Mouse (Mus musculus) hindbrain, postnatal 0 days (tissue): Measurements from ENCODE around the gene Ccnk. TPM values are rescaled to one million over a fixed set of nuclear protein-coding genes. Genes with fewer than 3 reads are reported as not detected.

Experiments
- ATAC-seq: fragments of 200-750 bp; cut with Nextera tagmentation; 2 replicates; pipeline ENCODE4 v1.8.0; 2017; ENCODE audit warnings: mild to moderate bottlenecking, moderate TSS enrichment, moderate library complexity
- DNase-seq: peaks from one replicate; pipeline ENCODE4 v3.0.0-alpha.2; 2015; ENCODE audit warnings: low spot score
- H3K27ac ChIP-seq: fragments of 300-500 bp; sonication (generic); 2 replicates; pipeline ENCODE4 v1.5.1; 2014; ENCODE audit warnings: mild to moderate bottlenecking
- H3K27me3 ChIP-seq: fragments of 300-500 bp; sonication (generic); 2 replicates; pipeline ENCODE4 v1.6.1; 2014; ENCODE audit warnings: low read length, mixed read lengths; ENCODE audit not compliant: insufficient read depth
- H3K36me3 ChIP-seq: fragments of 300-500 bp; sonication (generic); 2 replicates; pipeline ENCODE4 v1.6.1; 2014; ENCODE audit warnings: low read length, mixed read lengths; ENCODE audit not compliant: insufficient read depth
- H3K4me1 ChIP-seq: fragments of 300-500 bp; sonication (generic); 2 replicates; pipeline ENCODE4 v1.6.1; 2014; ENCODE audit warnings: antibody characterized with exemption, low read length, mixed read lengths; ENCODE audit not compliant: insufficient read depth
- H3K4me2 ChIP-seq: fragments of 300-500 bp; sonication (generic); 2 replicates; pipeline ENCODE4 v1.6.1; 2014; ENCODE audit warnings: low read depth, mild to moderate bottlenecking, low read length, moderate library complexity, mixed read lengths
- H3K4me3 ChIP-seq: fragments of 300-500 bp; sonication (generic); 2 replicates; pipeline ENCODE4 v1.5.1; 2014; ENCODE audit warnings: low read length
- H3K9ac ChIP-seq: fragments of 300-500 bp; sonication (generic); replicated peaks from 2 replicates; pipeline ENCODE4 v1.6.1; 2014; ENCODE audit warnings: mild to moderate bottlenecking, low read length, moderate library complexity, mixed read lengths
- H3K9me3 ChIP-seq: fragments of 300-500 bp; sonication (generic); 2 replicates; pipeline ENCODE4 v1.6.1; 2016; ENCODE audit warnings: low read length, mixed read lengths
- CTCF ChIP-seq: IDR thresholded peaks from 2 replicates; pipeline ENCODE4 v1.5.1; 2016; ENCODE audit warnings: antibody characterized with exemption, control low read depth, low read depth
- WGBS: fragments of 180-500 bp; shearing (Covaris S2); extraction: QIAGEN DNeasy Blood & Tissue Kit; methylation state at CpG from one replicate; pipeline ENCODE4 v1.1.7; 2014; 5-methylcytosine and 5-hydroxymethylcytosine counted together
- polyA plus RNA-seq: library from polyadenylated mRNA; unstranded; fragments of >200 nt; fragmentation: Nextera tagmentation; extraction: Ambion mirVana; gene quantifications from 2 replicates; pipeline ENCODE4 v1.2.1, GENCODE M21; 2015
- total RNA-seq: library from RNA; depleted of rRNA; stranded (reverse); fragments of >200 nt; gene quantifications from 2 replicates; pipeline ENCODE4 v1.2.3, GENCODE M21; 2014

Ccnk gene
- total and polyA plus RNA-seq, 2 experiments from 2014 or later: 2.8 to 8.0 TPM

DNA sequence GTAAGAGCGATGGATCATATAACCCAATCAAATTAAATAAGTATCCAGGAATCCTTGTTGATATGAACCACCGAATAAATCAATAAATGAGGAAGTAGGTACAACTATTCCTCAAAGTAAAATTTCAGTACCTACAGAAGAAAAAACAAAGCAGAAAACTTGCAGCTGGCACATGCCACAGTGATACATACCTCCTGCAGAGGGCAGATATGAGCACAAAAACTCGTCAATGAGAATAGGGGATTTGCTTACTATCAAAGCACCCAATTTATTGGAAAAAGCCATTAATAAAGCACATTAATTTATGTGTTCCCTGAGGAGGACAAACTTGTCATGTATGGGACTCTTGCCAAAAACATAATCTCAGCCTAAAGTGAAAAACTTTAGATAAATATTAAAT, 29.6 kb upstream of the Ccnk start:
- no peak for ATAC-seq
- Histone ChIP-seq H3K27ac (no peak overlapping the region), H3K36me3 (peaks cover 21% of the 10 kb centered on the region; the same call in 1 of the 2 replicates), H3K4me2 (no peak overlapping the region), H3K27me3 (no peaks in the 10 kb centered on the region), H3K4me1 (no peaks in the 10 kb centered on the region), H3K4me3 (no peak overlapping the region), H3K9ac (no peak overlapping the region), H3K9me3 (no peaks in the 10 kb centered on the region)
- peak; percentile 32 for DNase-seq
- WGBS: 70% methylated on average over 3 of the region's 3 CpGs
- TF ChIP-seq CTCF: peak; percentile 59

- H3K9ac ChIP-seq: no peak overlapping the region
- peaks cover 16% of the 10 kb centered on the region; the same call in 1 of the 2 replicates for H3K36me3 ChIP-seq
- DNase-seq (no peak), ATAC-seq (no peak)
- no peak overlapping the region for H3K27ac ChIP-seq
- WGBS: 97% methylated on average over 2 of the region's 2 CpGs
- H3K27me3 ChIP-seq: no peaks in the 10 kb centered on the region
- H3K4me3 ChIP-seq: no peak overlapping the region
- no peak for TF ChIP-seq CTCF
- H3K4me1 ChIP-seq: no peaks in the 10 kb centered on the region
- no peak overlapping the region for H3K4me2 ChIP-seq
- H3K9me3 ChIP-seq: no peaks in the 10 kb centered on the region
Measured at GRCm38 (mm10) chr12:108152743-108153142, 26.6 kb upstream of the Ccnk start.

- no peak for DNase-seq
- no peaks in the 10 kb centered on the region for H3K9me3 ChIP-seq
- H3K4me3 ChIP-seq: no peak overlapping the region
- ATAC-seq: no peak
- no peaks in the 10 kb centered on the region for H3K27me3 ChIP-seq
- H3K36me3 ChIP-seq: peaks cover 16% of the 10 kb centered on the region
- no peaks in the 10 kb centered on the region for H3K4me1 ChIP-seq
- peak; percentile 17; the same call in 1 of the 2 replicates for TF ChIP-seq CTCF
- H3K4me2 ChIP-seq: no peak overlapping the region
- H3K27ac ChIP-seq: no peak overlapping the region
- H3K9ac ChIP-seq: no peak overlapping the region
Measured at GRCm38 (mm10) chr12:108159863-108160262, 19.5 kb upstream of the Ccnk start.

DNA sequence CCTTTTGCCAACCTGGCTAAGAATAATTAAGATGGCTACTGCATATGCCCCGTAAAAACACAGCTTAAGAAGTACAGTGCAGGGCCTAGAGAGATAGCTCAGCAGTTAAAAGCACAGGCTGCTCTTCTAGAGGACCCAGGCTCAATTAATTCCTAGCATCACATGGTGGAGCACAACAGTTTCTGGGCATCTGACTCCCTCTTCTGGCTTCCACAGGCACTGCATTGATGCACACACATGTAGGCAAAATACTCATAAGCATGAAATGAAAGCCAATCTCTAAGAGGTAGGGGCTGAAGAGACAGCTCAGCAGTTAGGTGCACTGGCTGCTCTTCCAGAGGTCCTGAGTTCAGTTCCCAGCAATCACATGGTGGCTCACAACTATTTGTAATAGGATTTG, 17.3 kb upstream of the Ccnk start:
- H3K27me3 ChIP-seq: no peaks in the 10 kb centered on the region
- H3K36me3 ChIP-seq: peaks cover 16% of the 10 kb centered on the region
- no peak overlapping the region for H3K27ac ChIP-seq
- H3K4me1 ChIP-seq: no peaks in the 10 kb centered on the region
- ATAC-seq (no peak), DNase-seq (peak; percentile 55)
- no peak overlapping the region for H3K4me3 ChIP-seq
- no peaks in the 10 kb centered on the region for H3K9me3 ChIP-seq
- WGBS: 87% methylated on average over 1 of the region's 1 CpGs
- no peak overlapping the region for H3K9ac ChIP-seq
- H3K4me2 ChIP-seq: no peak overlapping the region
- peak; percentile 69 for TF ChIP-seq CTCF

DNA sequence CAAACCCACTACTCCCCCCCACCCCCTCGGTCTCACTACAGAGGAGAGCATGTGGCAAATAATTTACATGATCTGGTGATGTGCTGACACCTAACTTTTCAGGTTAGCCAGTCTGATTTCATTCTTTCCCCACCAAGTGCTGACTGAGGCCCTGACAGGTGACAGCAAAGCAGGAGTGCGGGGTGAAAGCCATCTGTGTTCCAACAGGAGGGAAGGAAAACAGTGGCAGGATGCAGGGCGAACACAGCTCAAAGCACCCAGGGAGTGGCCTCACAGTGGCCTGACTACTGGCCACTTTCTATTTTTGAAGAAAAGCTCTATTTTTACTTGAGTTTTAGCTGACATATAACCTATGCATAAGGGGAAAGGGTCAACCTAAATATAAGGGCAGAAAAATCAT, 15.7 kb upstream of the Ccnk start:
- no peaks in the 10 kb centered on the region for H3K27me3 ChIP-seq
- no peak overlapping the region for H3K27ac ChIP-seq
- TF ChIP-seq CTCF: no peak
- H3K9me3 ChIP-seq: no peaks in the 10 kb centered on the region
- WGBS: 62% methylated on average over 3 of the region's 3 CpGs
- H3K4me1 ChIP-seq: no peaks in the 10 kb centered on the region
- DNase-seq (no peak), ATAC-seq (no peak)
- no peak overlapping the region for H3K4me3 ChIP-seq
- no peak overlapping the region for H3K9ac ChIP-seq
- H3K4me2 ChIP-seq: no peak overlapping the region
- H3K36me3 ChIP-seq: peaks cover 15% of the 10 kb centered on the region

- DNase-seq (no peak), ATAC-seq (no peak)
- Histone ChIP-seq H3K27me3 (no peaks in the 10 kb centered on the region), H3K4me2 (no peak overlapping the region), H3K27ac (no peak overlapping the region), H3K9ac (no peak overlapping the region), H3K36me3 (0 out of 2 replicates have a peak, but pooled peaks cover 3% of the 10 kb centered on the region), H3K9me3 (no peaks in the 10 kb centered on the region), H3K4me1 (peaks cover 3% of the 10 kb centered on the region; the same call in 1 of the 2 replicates), H3K4me3 (no peak overlapping the region)
- no peak for TF ChIP-seq CTCF
- WGBS: 78% methylated on average over 3 of the region's 3 CpGs
Measured at GRCm38 (mm10) chr12:108168909-108169308, 10.5 kb upstream of the Ccnk start.

GRCm38 (mm10) chr12:108170467-108170866, 8.9 kb upstream of the Ccnk start:
- Histone ChIP-seq H3K4me1 (peaks cover 3% of the 10 kb centered on the region; the same call in 1 of the 2 replicates), H3K27ac (no peak overlapping the region), H3K9me3 (no peaks in the 10 kb centered on the region), H3K27me3 (no peaks in the 10 kb centered on the region), H3K36me3 (no peaks in the 10 kb centered on the region), H3K9ac (no peak overlapping the region), H3K4me3 (no peak overlapping the region), H3K4me2 (no peak overlapping the region)
- no peak for ATAC-seq
- WGBS: 87% methylated on average over 3 of the region's 3 CpGs
- no peak for TF ChIP-seq CTCF
- no peak for DNase-seq
